Mouse (Mus musculus): ENCODE measurements around the gene Nup93. TPM values are rescaled to one million over a fixed set of nuclear protein-coding genes. Genes with fewer than 3 reads are reported as not detected.

Gene Nup93
- polyA plus RNA-seq, 1 experiment from 2014 or later = 91.6 TPM

GRCm38 (mm10) chr8:94178857-94179712 lies 35.3 kb upstream of the Nup93 start, which contains the start of gene Mt1:
Mt1 (plus strand) TSS chr8:94179082.
- H3K27me3 ChIP-seq = peaks cover 97% of the 10 kb centered on the region
- WGBS = under 1% methylated on average over 50 of the region's 50 CpGs

GRCm38 (mm10) chr8:94179713-94180560 lies 34.4 kb upstream of the Nup93 start:
- peaks cover 43% of the 10 kb centered on the region for H3K4me1 ChIP-seq
- H3K9ac ChIP-seq = peak overlapping the region; percentile 46
- 5% methylated on average over 25 of the region's 25 CpGs for WGBS
- H3K9me3 ChIP-seq (replicated peaks) = no peaks in the 10 kb centered on the region
- H3K36me3 ChIP-seq = no peaks in the 10 kb centered on the region
- peaks cover 96% of the 10 kb centered on the region for H3K27me3 ChIP-seq
- peak overlapping the region; percentile 90 for H3K4me2 ChIP-seq
- H3K27ac ChIP-seq = no peak overlapping the region
- peak overlapping the region; percentile 52 for H3K4me3 ChIP-seq (replicated peaks)
- no peak for ATAC-seq (replicated peaks; ENCODE audit: low FRiP score)

More at GRCm38 (mm10) chr8:94178857-94179712, 35.3 kb upstream of the Nup93 start, which contains the start of gene Mt1:
- peak within 1 kb of the TSS; percentile 90 for H3K4me2 ChIP-seq
- H3K4me1 ChIP-seq = peaks cover 36% of the 10 kb centered on the region
- no peaks in the 10 kb centered on the region for H3K36me3 ChIP-seq
- peak within 1 kb of the TSS; percentile 54; the same call in 1 of the 2 replicates for H3K27ac ChIP-seq
- peak; percentile 88 for ATAC-seq (replicated peaks; ENCODE audit: low FRiP score)
- H3K9ac ChIP-seq = peak within 1 kb of the TSS; percentile 46
- no peaks in the 10 kb centered on the region for H3K9me3 ChIP-seq (replicated peaks)
- peak within 1 kb of the TSS; percentile 52 for H3K4me3 ChIP-seq (replicated peaks)

GRCm38 (mm10) chr8:94180561-94180908 lies 33.8 kb upstream of the Nup93 start:
- Histone ChIP-seq H3K27me3 (peaks cover 94% of the 10 kb centered on the region), H3K4me3 (replicated peaks) (peak overlapping the region; percentile 52; the same call in 1 of the 2 replicates), H3K4me1 (peaks cover 43% of the 10 kb centered on the region), H3K4me2 (peak overlapping the region; percentile 90), H3K9me3 (replicated peaks) (no peaks in the 10 kb centered on the region), H3K27ac (no peak overlapping the region), H3K9ac (no peak overlapping the region), H3K36me3 (no peaks in the 10 kb centered on the region)
- 86% methylated on average over 1 of the region's 1 CpGs for WGBS
- ATAC-seq (replicated peaks; ENCODE audit: low FRiP score) = no peak

- Histone ChIP-seq H3K4me3 (replicated peaks) (peak overlapping the region; percentile 30), H3K36me3 (no peaks in the 10 kb centered on the region), H3K27ac (peak overlapping the region; percentile 52), H3K9ac (no peak overlapping the region), H3K27me3 (peaks cover 94% of the 10 kb centered on the region), H3K4me2 (peak overlapping the region; percentile 58), H3K4me1 (peaks cover 59% of the 10 kb centered on the region), H3K9me3 (replicated peaks) (no peaks in the 10 kb centered on the region)
- ATAC-seq (replicated peaks; ENCODE audit: low FRiP score) = no peak
- 62% methylated on average over 13 of the region's 13 CpGs for WGBS
Observed at GRCm38 (mm10) chr8:94182055-94182929, 32.1 kb upstream of the Nup93 start.

- Histone ChIP-seq H3K27me3 (peaks cover 93% of the 10 kb centered on the region), H3K9me3 (replicated peaks) (no peaks in the 10 kb centered on the region), H3K4me2 (peak overlapping the region; percentile 58), H3K4me3 (replicated peaks) (peak overlapping the region; percentile 30), H3K9ac (no peak overlapping the region), H3K27ac (peak overlapping the region; percentile 70), H3K4me1 (peaks cover 63% of the 10 kb centered on the region), H3K36me3 (no peaks in the 10 kb centered on the region)
- WGBS = 0% methylated on average over 16 of the region's 16 CpGs
- peak; percentile 76 for ATAC-seq (replicated peaks; ENCODE audit: low FRiP score)
Observed at GRCm38 (mm10) chr8:94183117-94183516, 31.2 kb upstream of the Nup93 start.

GRCm38 (mm10) chr8:94184357-94184843 lies 30.0 kb upstream of the Nup93 start:
- WGBS = 11% methylated on average over 12 of the region's 12 CpGs
- Histone ChIP-seq H3K27me3 (peaks cover 80% of the 10 kb centered on the region), H3K36me3 (no peaks in the 10 kb centered on the region), H3K4me3 (replicated peaks) (no peak overlapping the region), H3K9ac (no peak overlapping the region), H3K4me1 (peaks cover 59% of the 10 kb centered on the region), H3K9me3 (replicated peaks) (no peaks in the 10 kb centered on the region), H3K4me2 (peak overlapping the region; percentile 58), H3K27ac (peak overlapping the region; percentile 70)
- 0 out of 2 replicates have a peak, but pooled peaks have one; percentile 10 for ATAC-seq (replicated peaks; ENCODE audit: low FRiP score)

- no peak for ATAC-seq (replicated peaks; ENCODE audit: low FRiP score)
- H3K4me2 ChIP-seq = no peak overlapping the region
- no peak overlapping the region for H3K4me3 ChIP-seq (replicated peaks)
- H3K36me3 ChIP-seq = no peaks in the 10 kb centered on the region
- 0 out of 2 replicates have a peak overlapping the region, but pooled peaks have one; percentile 6 for H3K27ac ChIP-seq
- H3K9ac ChIP-seq = no peak overlapping the region
- no peaks in the 10 kb centered on the region for H3K9me3 ChIP-seq (replicated peaks)
- H3K4me1 ChIP-seq = peaks cover 53% of the 10 kb centered on the region
- H3K27me3 ChIP-seq = peaks cover 66% of the 10 kb centered on the region
- WGBS = 58% methylated on average over 6 of the region's 6 CpGs
Observed at GRCm38 (mm10) chr8:94185791-94186190, 28.6 kb upstream of the Nup93 start.

- Histone ChIP-seq H3K9me3 (replicated peaks) (no peaks in the 10 kb centered on the region), H3K27ac (0 out of 2 replicates have a peak overlapping the region, but pooled peaks have one; percentile 6), H3K27me3 (peaks cover 61% of the 10 kb centered on the region), H3K9ac (no peak overlapping the region), H3K4me3 (replicated peaks) (peak overlapping the region; percentile 15), H3K36me3 (no peaks in the 10 kb centered on the region), H3K4me2 (peak overlapping the region; percentile 51), H3K4me1 (peaks cover 59% of the 10 kb centered on the region)
- WGBS = 4% methylated on average over 17 of the region's 17 CpGs
- ATAC-seq (replicated peaks; ENCODE audit: low FRiP score) = peak; percentile 53
Observed at GRCm38 (mm10) chr8:94186542-94186941, 27.8 kb upstream of the Nup93 start.

GRCm38 (mm10) chr8:94187290-94188002 lies 26.9 kb upstream of the Nup93 start:
- WGBS = 31% methylated on average over 21 of the region's 21 CpGs
- Histone ChIP-seq H3K9me3 (replicated peaks) (no peaks in the 10 kb centered on the region), H3K36me3 (no peaks in the 10 kb centered on the region), H3K9ac (no peak overlapping the region), H3K27me3 (peaks cover 52% of the 10 kb centered on the region), H3K4me1 (peaks cover 58% of the 10 kb centered on the region), H3K4me3 (replicated peaks) (no peak overlapping the region), H3K27ac (no peak overlapping the region), H3K4me2 (peak overlapping the region; percentile 51; the same call in 1 of the 2 replicates)
- no peak for ATAC-seq (replicated peaks; ENCODE audit: low FRiP score)

GRCm38 (mm10) chr8:94189275-94190031 lies 24.9 kb upstream of the Nup93 start:
- no peaks in the 10 kb centered on the region for H3K9me3 ChIP-seq (replicated peaks)
- 65% methylated on average over 13 of the region's 13 CpGs for WGBS
- no peaks in the 10 kb centered on the region for H3K36me3 ChIP-seq
- peaks cover 38% of the 10 kb centered on the region for H3K4me1 ChIP-seq
- no peak overlapping the region for H3K4me3 ChIP-seq (replicated peaks)
- ATAC-seq (replicated peaks; ENCODE audit: low FRiP score) = no peak
- no peak overlapping the region for H3K27ac ChIP-seq
- H3K4me2 ChIP-seq = no peak overlapping the region
- no peak overlapping the region for H3K9ac ChIP-seq
- H3K27me3 ChIP-seq = peaks cover 32% of the 10 kb centered on the region
